Mouse (Mus musculus) thymus, adult 2 months (tissue): ENCODE data around the gene Ppm1b.

ENCODE experiments used
- CTCF ChIP-seq: fragments of 200-500 bp; IDR thresholded peaks from 2 replicates; pipeline ENCODE4 v1.5.1; 2012; ENCODE audit warnings: mild to moderate bottlenecking, control low read depth, low read length, moderate library complexity, borderline replicate concordance; ENCODE audit not compliant: control insufficient read depth, poor library complexity, insufficient read depth; ENCODE audit errors: extremely low read depth
- POLR2A ChIP-seq: fragments of 200-500 bp; IDR thresholded peaks from 2 replicates; pipeline ENCODE4 v1.6.1; 2012; ENCODE audit warnings: mild to moderate bottlenecking, low read length, control low read depth, moderate library complexity; ENCODE audit not compliant: control insufficient read depth, poor library complexity, insufficient read depth; ENCODE audit errors: extremely low read depth

- TF ChIP-seq CTCF = no peak
- TF ChIP-seq POLR2A = no peak
Measured at GRCm38 (mm10) chr17:84999636-85000035, 43.1 kb downstream of the Ppm1b start.
